Mouse (Mus musculus) bone marrow, adult 2 months (tissue): ENCODE data around the gene D16Ertd472e. TPM values are rescaled to one million over a fixed set of nuclear protein-coding genes. Genes with fewer than 3 reads are reported as not detected.

ENCODE experiments used
- H3K27ac ChIP-seq: fragments of 200-500 bp; 2 replicates; pipeline ENCODE4 v1.5.1; 2012; ENCODE audit warnings: low read depth, mild to moderate bottlenecking, control low read depth, inconsistent platforms, low read length; ENCODE audit not compliant: control insufficient read depth, poor library complexity, insufficient read depth
- H3K4me1 ChIP-seq: fragments of 200-500 bp; 2 replicates; pipeline ENCODE4 v1.6.1; 2011; ENCODE audit warnings: low read length; ENCODE audit not compliant: control insufficient read depth, insufficient read depth
- H3K4me3 ChIP-seq: fragments of 200-500 bp; replicated peaks from 2 replicates; pipeline ENCODE3; 2011; ENCODE audit warnings: mild to moderate bottlenecking, low read depth, low read length, control low read depth; ENCODE audit not compliant: control insufficient read depth
- CTCF ChIP-seq: fragments of 200-500 bp; IDR thresholded peaks from 2 replicates; pipeline ENCODE4 v1.5.1; 2011; ENCODE audit warnings: low read length, control low read depth; ENCODE audit not compliant: control insufficient read depth, insufficient read depth
- POLR2A ChIP-seq: fragments of 200-500 bp; IDR thresholded peaks from 2 replicates; pipeline ENCODE4 v1.6.1; 2011; ENCODE audit warnings: low read depth, mild to moderate bottlenecking, control low read depth, low read length, borderline replicate concordance; ENCODE audit not compliant: control insufficient read depth
- WGBS: fragments of 180-500 bp; shearing (Covaris S2); methylation state at CpG from one replicate; pipeline ENCODE4 v1.1.7; 2018; 5-methylcytosine and 5-hydroxymethylcytosine counted together
- polyA plus RNA-seq: library from polyadenylated mRNA; stranded (reverse); fragments of >200 nt; gene quantifications from 2 replicates; pipeline ENCODE4 v1.2.4, GENCODE M21; 2011; ENCODE audit warnings: low replicate concordance; ENCODE audit not compliant: missing spikeins, insufficient read depth, insufficient read length

The D16Ertd472e gene
- polyA plus RNA-seq, 1 experiment: 3.8 TPM

DNA sequence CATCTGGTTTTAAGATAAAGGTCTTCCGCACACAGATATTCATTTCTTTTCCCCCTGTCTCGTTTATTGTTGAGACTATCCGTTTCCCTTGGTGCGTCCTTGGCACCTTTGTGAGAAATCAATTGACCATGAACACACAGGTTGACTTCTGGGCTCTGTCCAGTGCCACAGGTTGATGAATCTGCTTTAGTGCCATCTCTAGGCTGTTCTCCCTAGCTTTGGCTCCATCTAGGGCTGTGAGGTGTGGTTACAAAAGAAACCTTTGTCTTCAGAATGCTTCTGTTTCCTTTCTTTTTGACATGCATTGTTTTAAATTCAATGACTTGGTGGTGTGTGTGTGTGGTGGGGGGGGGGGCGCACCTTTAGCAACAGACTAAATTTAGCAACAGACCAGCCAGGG lies 85.7 kb downstream of the D16Ertd472e start:
- no peaks in the 10 kb centered on the region; the same call in 1 of the 2 replicates for H3K4me1 ChIP-seq
- WGBS: 44% methylated on average over 5 of the region's 5 CpGs
- no peak overlapping the region for H3K4me3 ChIP-seq
- TF ChIP-seq CTCF (no peak), POLR2A (no peak)
- H3K27ac ChIP-seq: no peak overlapping the region

Other genes with a start within 250 kb of the D16Ertd472e start
- gene Btg3, start 199.5 kb downstream of the D16Ertd472e start, polyA plus RNA-seq: 7.5 and 19.1 TPM in 2 replicates